Mouse (Mus musculus): Measurements from ENCODE around the gene Krit1. TPM values are rescaled to one million over a fixed set of nuclear protein-coding genes. Genes with fewer than 3 reads are reported as not detected.
"Not testable (repeated sequence)": the region's sequence is repeated elsewhere in the genome, so short reads cannot be mapped to it uniquely, and the experiment has no call there.

Gene Krit1
- polyA plus RNA-seq, 1 experiment: 8.4 TPM

DNA sequence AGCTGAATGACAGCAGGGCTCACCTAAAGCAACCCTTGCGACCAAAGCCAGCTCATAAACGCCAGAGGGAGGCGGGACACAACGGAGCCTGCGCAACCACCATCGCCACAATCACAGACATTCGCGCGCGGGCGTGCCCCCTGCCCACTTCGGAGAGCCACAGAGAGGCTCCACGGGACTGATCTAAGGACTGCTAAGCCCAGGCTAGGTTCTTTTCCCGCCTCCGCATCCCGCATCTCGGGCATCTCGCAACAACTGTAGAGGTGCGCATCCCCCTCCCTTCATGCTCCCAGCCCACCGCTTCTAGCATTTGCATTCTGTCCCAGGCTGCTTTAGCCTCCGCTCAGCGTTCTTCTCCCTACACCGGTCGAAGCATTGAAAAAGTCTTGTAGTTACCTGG, 42.0 kb downstream of the Krit1 start, which contains the start of gene Lrrd1:
Gene Lrrd1 (plus strand): TSS at position 148 of the 400 bp plus-strand sequence.
- no peak for TF ChIP-seq GATA1 (IDR thresholded peaks at IDR 0.05; ENCODE audit: low read length)

- TF ChIP-seq GATA1 (IDR thresholded peaks at IDR 0.05; ENCODE audit: low read length): no peak
Observed at GRCm38 (mm10) chr5:3870161-3870560, 67.2 kb downstream of the Krit1 start.

- no peak for TF ChIP-seq GATA1 (IDR thresholded peaks at IDR 0.05; ENCODE audit: low read length)
Observed at GRCm38 (mm10) chr5:3872348-3872747, 69.4 kb downstream of the Krit1 start.

- no peak for TF ChIP-seq GATA1 (IDR thresholded peaks at IDR 0.05; ENCODE audit: low read length)
Observed at GRCm38 (mm10) chr5:3873485-3873884, 70.5 kb downstream of the Krit1 start.

DNA sequence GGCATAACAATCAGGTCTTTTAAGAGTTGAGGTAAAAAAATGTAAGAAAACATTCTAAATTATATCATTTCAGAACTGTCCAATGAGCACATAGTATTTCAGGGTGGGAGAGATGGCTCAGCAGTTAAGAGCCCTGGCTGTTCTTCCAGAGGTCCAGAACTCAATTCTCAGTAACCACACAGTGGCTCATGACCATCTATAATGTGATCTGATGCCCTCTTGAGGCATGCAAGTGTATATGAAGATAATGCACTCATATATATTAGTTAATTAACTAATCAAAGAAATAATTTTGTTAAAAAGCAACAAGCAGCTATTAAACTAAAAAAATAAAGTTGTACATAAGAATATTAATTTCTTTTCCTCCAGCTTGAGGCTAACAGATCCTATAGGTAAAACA, 86.2 kb downstream of the Krit1 start:
- no peak for TF ChIP-seq GATA1 (IDR thresholded peaks at IDR 0.05; ENCODE audit: low read length)

- not testable (repeated sequence) for TF ChIP-seq GATA1 (IDR thresholded peaks at IDR 0.05; ENCODE audit: low read length)
Observed at GRCm38 (mm10) chr5:3893459-3894293, 90.7 kb downstream of the Krit1 start, which contains the start of gene Mterf1a. TSS of gene Mterf1a (minus strand) at chr5:3893933.

Other genes with a start within 250 kb of the Krit1 start
- 0.26 and 0.38 TPM in 2 replicates for gene 1700109H08Rik, start 231.6 kb upstream of the Krit1 start, polyA plus RNA-seq (2012)
- 3.3 and 4.3 TPM in 2 replicates for gene Pex1, start 207.1 kb upstream of the Krit1 start, polyA plus RNA-seq (2012)
- 3.9 and 5.2 TPM in 2 replicates for gene Rbm48, start 206.6 kb upstream of the Krit1 start, polyA plus RNA-seq (2012)
- gene Tmbim7, start 152.0 kb upstream of the Krit1 start, polyA plus RNA-seq (2012): not detected in 2 replicates
- 63.4 and 81.5 TPM in 2 replicates for gene Gatad1, start 146.0 kb upstream of the Krit1 start, polyA plus RNA-seq (2012)
- 14.1 and 15.3 TPM in 2 replicates for gene Ankib1, start 259 bp upstream of the Krit1 start, polyA plus RNA-seq (2012)
- gene Lrrd1, start 42.0 kb downstream of the Krit1 start, polyA plus RNA-seq (2012): not detected in 2 replicates
- gene Mterf1a, start 90.7 kb downstream of the Krit1 start, polyA plus RNA-seq (2012): 0.54 and 0.93 TPM in 2 replicates
- gene Akap9, start 124.9 kb downstream of the Krit1 start, polyA plus RNA-seq (2012): 34.9 and 41.6 TPM in 2 replicates